Mouse (Mus musculus) small intestine, adult 2 months (tissue): Measurements from ENCODE around the gene Wdsub1. TPM values are rescaled to one million over a fixed set of nuclear protein-coding genes. Genes with fewer than 3 reads are reported as not detected.

Source experiments
- H3K27ac ChIP-seq: fragments of 200-500 bp; 2 replicates; pipeline ENCODE4 v1.5.1; 2012; ENCODE audit warnings: low read depth, low read length, control low read depth, inconsistent platforms; ENCODE audit not compliant: insufficient read depth
- H3K27me3 ChIP-seq: fragments of 200-500 bp; 2 replicates; pipeline ENCODE4 v1.6.1; 2012; ENCODE audit warnings: mild to moderate bottlenecking, moderate library complexity, low read length, inconsistent platforms; ENCODE audit not compliant: control insufficient read depth, insufficient read depth
- H3K36me3 ChIP-seq: fragments of 200-500 bp; 2 replicates; pipeline ENCODE4 v1.6.1; 2012; ENCODE audit warnings: mild to moderate bottlenecking, low read length, control low read depth, inconsistent platforms; ENCODE audit not compliant: control insufficient read depth, insufficient read depth
- H3K4me1 ChIP-seq: fragments of 200-500 bp; 2 replicates; pipeline ENCODE4 v1.6.1; 2012; ENCODE audit warnings: low read length, inconsistent platforms, mixed read lengths; ENCODE audit not compliant: control insufficient read depth, insufficient read depth, insufficient read length
- H3K4me3 ChIP-seq: fragments of 200-500 bp; 2 replicates; pipeline ENCODE4 v1.5.1; 2012; ENCODE audit warnings: low read depth, mild to moderate bottlenecking, control low read depth, inconsistent platforms, low read length, moderate library complexity
- CTCF ChIP-seq: fragments of 200-500 bp; IDR thresholded peaks from 2 replicates; pipeline ENCODE4 v1.5.1; 2012; ENCODE audit warnings: low read depth, mild to moderate bottlenecking, control low read depth, inconsistent platforms, low read length, moderate library complexity, mixed read lengths; ENCODE audit not compliant: insufficient replicate concordance, insufficient read length; ENCODE audit errors: extremely low read depth
- POLR2A ChIP-seq: fragments of 200-500 bp; IDR thresholded peaks from 2 replicates; pipeline ENCODE4 v1.6.1; 2012; ENCODE audit warnings: low read depth, mild to moderate bottlenecking, control low read depth, inconsistent platforms, low read length, moderate library complexity
- WGBS: fragments of 180-500 bp; shearing (Covaris S2); methylation state at CpG from one replicate; pipeline ENCODE4 v1.1.7; 2018; 5-methylcytosine and 5-hydroxymethylcytosine counted together
- polyA plus RNA-seq: library from polyadenylated mRNA; depleted of rRNA; stranded (reverse); fragments of >200 nt; gene quantifications from 2 replicates; pipeline ENCODE4 v1.2.3, GENCODE M21; 2012

Wdsub1 gene
- polyA plus RNA-seq, 1 experiment: 30.4 TPM

GRCm38 (mm10) chr2:59842556-59843008 lies 39.8 kb downstream of the Wdsub1 start:
- H3K27ac ChIP-seq: peak overlapping the region; percentile 79
- WGBS: 82% methylated on average over 6 of the region's 6 CpGs

GRCm38 (mm10) chr2:59841944-59842343 lies 40.4 kb downstream of the Wdsub1 start:
- WGBS: 61% methylated on average over 11 of the region's 11 CpGs
- H3K27ac ChIP-seq: peak overlapping the region; percentile 79
- H3K36me3 ChIP-seq: peaks cover 31% of the 10 kb centered on the region
- no peaks in the 10 kb centered on the region for H3K27me3 ChIP-seq
- H3K4me1 ChIP-seq: peaks cover 20% of the 10 kb centered on the region
- H3K4me3 ChIP-seq: peak overlapping the region; percentile 25
- TF ChIP-seq POLR2A (no peak), CTCF (no peak)

More at GRCm38 (mm10) chr2:59842556-59843008, 39.8 kb downstream of the Wdsub1 start:
- Histone ChIP-seq H3K4me1 (peaks cover 20% of the 10 kb centered on the region), H3K4me3 (no peak overlapping the region), H3K36me3 (peaks cover 26% of the 10 kb centered on the region), H3K27me3 (no peaks in the 10 kb centered on the region)
- TF ChIP-seq POLR2A (no peak), CTCF (no peak)

GRCm38 (mm10) chr2:59841189-59841939 lies 41.0 kb downstream of the Wdsub1 start:
- 52% methylated on average over 12 of the region's 12 CpGs for WGBS
- H3K27ac ChIP-seq: peak overlapping the region; percentile 79

GRCm38 (mm10) chr2:59840191-59840590 lies 42.2 kb downstream of the Wdsub1 start:
- Histone ChIP-seq H3K36me3 (peaks cover 39% of the 10 kb centered on the region), H3K4me3 (no peak overlapping the region), H3K4me1 (peaks cover 20% of the 10 kb centered on the region), H3K27ac (no peak overlapping the region), H3K27me3 (no peaks in the 10 kb centered on the region)
- no peak for TF ChIP-seq POLR2A
- no peak for TF ChIP-seq CTCF
- 82% methylated on average over 4 of the region's 4 CpGs for WGBS

More at GRCm38 (mm10) chr2:59841189-59841939, 41.0 kb downstream of the Wdsub1 start:
- TF ChIP-seq POLR2A: no peak
- TF ChIP-seq CTCF: no peak
- peaks cover 20% of the 10 kb centered on the region for H3K4me1 ChIP-seq
- no peaks in the 10 kb centered on the region for H3K27me3 ChIP-seq
- H3K36me3 ChIP-seq: peaks cover 36% of the 10 kb centered on the region
- H3K4me3 ChIP-seq: peak overlapping the region; percentile 25

GRCm38 (mm10) chr2:59839755-59840154 lies 42.6 kb downstream of the Wdsub1 start:
- no peak for TF ChIP-seq POLR2A
- no peak for TF ChIP-seq CTCF
- Histone ChIP-seq H3K4me1 (peaks cover 20% of the 10 kb centered on the region), H3K27ac (no peak overlapping the region), H3K4me3 (no peak overlapping the region), H3K27me3 (no peaks in the 10 kb centered on the region), H3K36me3 (peaks cover 43% of the 10 kb centered on the region)
- 85% methylated on average over 2 of the region's 2 CpGs for WGBS

- TF ChIP-seq POLR2A (no peak), CTCF (no peak)
- H3K4me3 ChIP-seq: no peak overlapping the region
- 84% methylated on average over 8 of the region's 8 CpGs for WGBS
- peaks cover 20% of the 10 kb centered on the region for H3K4me1 ChIP-seq
- H3K27me3 ChIP-seq: no peaks in the 10 kb centered on the region
- peaks cover 44% of the 10 kb centered on the region for H3K36me3 ChIP-seq
- H3K27ac ChIP-seq: no peak overlapping the region
Observed at GRCm38 (mm10) chr2:59838825-59839224, 43.6 kb downstream of the Wdsub1 start.

- no peak for TF ChIP-seq CTCF
- TF ChIP-seq POLR2A: no peak
- 32% methylated on average over 7 of the region's 7 CpGs for WGBS
- Histone ChIP-seq H3K4me3 (no peak overlapping the region), H3K27me3 (no peaks in the 10 kb centered on the region), H3K36me3 (peaks cover 20% of the 10 kb centered on the region), H3K4me1 (peaks cover 7% of the 10 kb centered on the region), H3K27ac (no peak overlapping the region)
Observed at GRCm38 (mm10) chr2:59831831-59832230, 50.6 kb downstream of the Wdsub1 start.
